Mouse (Mus musculus): ENCODE data around the gene Slc15a3.

Gene Slc15a3

GRCm38 (mm10) chr19:10869241-10869885 is 29.8 kb downstream of the Slc15a3 start:
- peak; percentile 15 to 19 for DNase-seq (ENCODE audit: low spot score in 2 of 2)

- DNase-seq (ENCODE audit: low spot score in 2 of 2), result no peak
These were observed 30.5 kb downstream of the Slc15a3 start, which contains the start of gene Tmem132a for GRCm38 (mm10) chr19:10869886-10870527. Gene Tmem132a (minus strand): TSS chr19:10869940.

GRCm38 (mm10) chr19:10870676-10871075 is 31.1 kb downstream of the Slc15a3 start:
- DNase-seq (ENCODE audit: low spot score in 2 of 2), result no peak

GRCm38 (mm10) chr19:10871328-10871961 is 31.9 kb downstream of the Slc15a3 start:
- no peak for DNase-seq (ENCODE audit: low spot score in 2 of 2)

GRCm38 (mm10) chr19:10878201-10878837 is 38.8 kb downstream of the Slc15a3 start:
- no peak for DNase-seq (ENCODE audit: low spot score in 2 of 2)

GRCm38 (mm10) chr19:10880085-10880974 is 40.8 kb downstream of the Slc15a3 start:
- DNase-seq (ENCODE audit: low spot score in 2 of 2), result peak; percentile 84

- no peak for DNase-seq (ENCODE audit: low spot score in 2 of 2)
These were observed 41.5 kb downstream of the Slc15a3 start for GRCm38 (mm10) chr19:10880975-10881425.

GRCm38 (mm10) chr19:10881426-10882154 is 42.1 kb downstream of the Slc15a3 start, which contains the start of gene Tmem109:
Gene Tmem109 (minus strand): TSS chr19:10882001.
- DNase-seq (ENCODE audit: low spot score in 2 of 2), result peak; percentile 89 to 91

GRCm38 (mm10) chr19:10892201-10892600 is 52.7 kb downstream of the Slc15a3 start:
- DNase-seq (ENCODE audit: low spot score in 2 of 2), result no peak

- peak; percentile 97 for DNase-seq (ENCODE audit: low spot score in 2 of 2)
These were observed 55.5 kb downstream of the Slc15a3 start, which contains the start of gene Prpf19 for GRCm38 (mm10) chr19:10895016-10895528. Gene Prpf19 (plus strand): TSS chr19:10895231.

- DNase-seq (ENCODE audit: low spot score in 2 of 2), result no peak
These were observed 56.2 kb downstream of the Slc15a3 start for GRCm38 (mm10) chr19:10895708-10896107.

GRCm38 (mm10) chr19:10896849-10897248 is 57.3 kb downstream of the Slc15a3 start:
- DNase-seq (ENCODE audit: low spot score in 2 of 2), result no peak

GRCm38 (mm10) chr19:10897491-10897890 is 58.0 kb downstream of the Slc15a3 start:
- DNase-seq (ENCODE audit: low spot score in 2 of 2), result no peak

GRCm38 (mm10) chr19:10900315-10900714 is 60.8 kb downstream of the Slc15a3 start:
- DNase-seq (ENCODE audit: low spot score in 2 of 2), result no peak

GRCm38 (mm10) chr19:10901046-10901445 is 61.5 kb downstream of the Slc15a3 start:
- DNase-seq (ENCODE audit: low spot score in 2 of 2), result no peak

- DNase-seq (ENCODE audit: low spot score in 2 of 2), result no peak
These were observed 65.0 kb downstream of the Slc15a3 start for GRCm38 (mm10) chr19:10904512-10904911.

- peak; percentile 18 to 37 for DNase-seq (ENCODE audit: low spot score in 2 of 2)
These were observed 65.6 kb downstream of the Slc15a3 start for GRCm38 (mm10) chr19:10904927-10905727.

- no peak for DNase-seq (ENCODE audit: low spot score in 2 of 2)
These were observed 66.1 kb downstream of the Slc15a3 start for GRCm38 (mm10) chr19:10905728-10906000.

GRCm38 (mm10) chr19:10907891-10908290 is 68.4 kb downstream of the Slc15a3 start:
- DNase-seq (ENCODE audit: low spot score in 2 of 2), result peak; percentile 35 to 38
